In the genomic region with DNA sequence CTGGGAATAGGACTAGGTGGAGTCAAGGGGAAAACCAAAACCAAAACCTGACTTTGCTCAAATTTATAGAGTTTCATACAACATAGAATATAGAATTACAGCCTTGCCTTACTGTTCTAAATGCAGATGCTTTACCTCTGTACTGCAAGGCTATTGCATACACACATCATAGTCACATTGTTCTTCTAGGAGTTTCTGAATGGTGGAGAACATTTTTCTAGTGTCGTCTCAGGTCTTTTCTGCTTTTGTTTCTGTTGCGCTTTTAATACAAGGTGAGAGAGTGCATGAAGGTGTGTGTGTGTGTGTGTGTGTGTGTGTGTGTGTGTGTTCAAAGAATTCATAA, we compare ENCODE assay signal across 14 mouse cellular contexts. TPM values are rescaled to one million over a fixed set of nuclear protein-coding genes. Genes with fewer than 3 reads are reported as not detected.
"Had no signal": no experiment of that assay in that cellular context is flagged by ENCODE, and none has a peak within 500 bp of the region (broad histone marks: within the 10 kb centered on the region; RNA-seq: fewer than 3 reads in every experiment).

No protein-coding gene starts in this region.

- H3K36me3 ChIP-seq: limb, embryonic 12.5 days; liver, embryonic 13.5 days; lung, embryonic 15.5 days had no signal

- H3K4me1 ChIP-seq: liver, embryonic 13.5 days; megakaryocyte, embryonic 14.5 days had no signal

- H3K27ac ChIP-seq: kidney, postnatal 0 days; liver, embryonic 13.5 days; lung, embryonic 15.5 days; macrophage had no signal

- H3K4me3 ChIP-seq: limb, embryonic 12.5 days; liver, embryonic 13.5 days; lung, embryonic 15.5 days; megakaryocyte, embryonic 14.5 days had no signal

- H3K9me3 ChIP-seq: limb, embryonic 12.5 days; liver, embryonic 13.5 days; lung, embryonic 15.5 days; megakaryocyte, embryonic 14.5 days had no signal

- H3K4me2 ChIP-seq: limb, embryonic 12.5 days; liver, embryonic 13.5 days; lung, embryonic 15.5 days had no signal

- ATAC-seq: liver, postnatal 0 days had no signal

- H3K9ac ChIP-seq: limb, embryonic 12.5 days; liver, embryonic 13.5 days; liver, postnatal 0 days; lung, embryonic 15.5 days had no signal

RNA-seq across cellular contexts. Expression of gene Npvf, which starts 25.2 kb away (rescaled TPM):
- total RNA-seq: layer of hippocampus, adult 18-20 months; layer of hippocampus, postnatal 36 days; left cerebral cortex, adult 8-10 months; left cerebral cortex, postnatal 36 days; monocyte, adult 5-6 weeks; neutrophil, adult 5-6 weeks had no signal
- polyA plus RNA-seq: limb, embryonic 12.5 days; liver, embryonic 13.5 days; liver, postnatal 0 days; lung, embryonic 15.5 days; stomach, embryonic 14.5 days had no signal
